Mouse (Mus musculus) CH12.LX (cell line): ENCODE measurements at regions not wholly inside any gene's neighbourhood (a gene's known extent, or its start where the extent isn't known, plus 50 kb on each side); places are given as distances from the start of the nearest gene placed in this dataset.

Source experiments
- DNase-seq: peaks from one replicate; pipeline ENCODE4 v3.0.0-alpha.2; 2013; ENCODE audit errors: extremely low read depth
- H3K27ac ChIP-seq: 2 replicates; pipeline ENCODE4 v1.5.1; 2012; ENCODE audit warnings: low read depth, mild to moderate bottlenecking, control low read depth, moderate library complexity; ENCODE audit not compliant: insufficient read depth
- H3K27me3 ChIP-seq: replicated peaks from 2 replicates; pipeline ENCODE3; 2012; ENCODE audit warnings: inconsistent platforms
- H3K36me3 ChIP-seq, 2 experiments: replicated peaks in 1 of 2; 2 replicates each; pipeline versions ENCODE3 to v1.6.1; 2012; ENCODE audit warnings: inconsistent platforms in 1 of 2, low read length in 1 of 2, mild to moderate bottlenecking in 1 of 2, mixed read lengths in 1 of 2, moderate library complexity in 1 of 2; ENCODE audit not compliant: control insufficient read depth in 1 of 2, insufficient read depth in 1 of 2
- H3K4me1 ChIP-seq, 2 experiments: 2 replicates each; pipeline ENCODE4 v1.6.1; 2012; ENCODE audit warnings: inconsistent platforms in 1 of 2, moderate library complexity in 1 of 2; ENCODE audit not compliant: insufficient read depth in 2 of 2, control insufficient read depth in 1 of 2
- H3K4me2 ChIP-seq: 2 replicates; pipeline ENCODE4 v1.6.1; 2012; ENCODE audit warnings: low read depth, mild to moderate bottlenecking, control low read depth; ENCODE audit not compliant: poor library complexity, insufficient read depth, severe bottlenecking
- H3K4me3 ChIP-seq, 3 experiments: fragments of 150-350 bp in 1 of 3; sonication (generic) in 1 of 3; replicated peaks in 1 of 3; 2 replicates each; pipeline versions ENCODE3 to v1.5.1; 2011 to 2012; ENCODE audit warnings: low read depth in 2 of 3, low read length in 2 of 3, mild to moderate bottlenecking in 2 of 3, moderate library complexity in 2 of 3, control low read depth in 1 of 3, improper control_type of control experiment in 1 of 3, inconsistent platforms in 1 of 3, mixed read lengths in 1 of 3; ENCODE audit not compliant: poor library complexity in 1 of 3
- H3K79me2 ChIP-seq: replicated peaks from 2 replicates; pipeline ENCODE4 v1.6.1; 2012; ENCODE audit warnings: mild to moderate bottlenecking, moderate library complexity; ENCODE audit not compliant: control insufficient read depth, poor library complexity, insufficient read depth, severe bottlenecking; ENCODE audit errors: extremely low read depth
- H3K9ac ChIP-seq: 2 replicates; pipeline ENCODE4 v1.6.1; 2012; ENCODE audit warnings: low read depth, mild to moderate bottlenecking, control low read depth, moderate library complexity; ENCODE audit not compliant: insufficient read depth
- H3K9me3 ChIP-seq: replicated peaks from 2 replicates; pipeline ENCODE3; 2012; ENCODE audit warnings: low read length, inconsistent platforms, mixed read lengths
- BHLHE40 ChIP-seq: IDR thresholded peaks from 2 replicates; pipeline ENCODE4 v1.6.1; 2011; ENCODE audit warnings: mild to moderate bottlenecking, low read depth, low read length, improper control_type of control experiment
- E2F4 ChIP-seq: IDR thresholded peaks from 2 replicates; pipeline ENCODE4 v1.6.1; 2011; ENCODE audit warnings: low read depth, low read length, improper control_type of control experiment; ENCODE audit not compliant: insufficient replicate concordance
- IRF4 ChIP-seq: IDR thresholded peaks from 2 replicates; pipeline ENCODE4 v1.6.1; 2014; ENCODE audit warnings: low read depth, mild to moderate bottlenecking, inconsistent platforms, low read length, improper control_type of control experiment
- KAT2A ChIP-seq: IDR thresholded peaks from 2 replicates; pipeline ENCODE4 v1.6.1; 2012; ENCODE audit warnings: low read length, improper control_type of control experiment, inconsistent platforms; ENCODE audit not compliant: insufficient replicate concordance
- MAX ChIP-seq: IDR thresholded peaks from 2 replicates; pipeline ENCODE4 v1.6.1; 2011; ENCODE audit warnings: low read length, improper control_type of control experiment
- MXI1 ChIP-seq: IDR thresholded peaks from 2 replicates; pipeline ENCODE4 v1.6.1; 2011; ENCODE audit warnings: mild to moderate bottlenecking, low read depth, low read length, improper control_type of control experiment
- POLR2A ChIP-seq: IDR thresholded peaks from 2 replicates; pipeline ENCODE4 v1.6.1; 2011; ENCODE audit warnings: low read depth, mild to moderate bottlenecking, improper control_type of control experiment, low read length
- RAD21 ChIP-seq: IDR thresholded peaks from 2 replicates; pipeline ENCODE4 v1.6.1; 2011; ENCODE audit warnings: low read depth, mild to moderate bottlenecking, low read length, improper control_type of control experiment, moderate library complexity
- RCOR1 ChIP-seq: conservative IDR thresholded peaks from 2 replicates; pipeline ENCODE4 v1.6.1; 2012; ENCODE audit warnings: low read depth, mild to moderate bottlenecking, inconsistent platforms, low read length, improper control_type of control experiment
- SMC3 ChIP-seq: IDR thresholded peaks from 2 replicates; pipeline ENCODE4 v1.6.1; 2011; ENCODE audit warnings: low read depth, low read length, improper control_type of control experiment
- TCF12 ChIP-seq: IDR thresholded peaks from 2 replicates; pipeline ENCODE4 v1.6.1; 2014; ENCODE audit warnings: low read depth, mild to moderate bottlenecking, inconsistent platforms, low read length, improper control_type of control experiment
- USF1 ChIP-seq: IDR thresholded peaks from 2 replicates; pipeline ENCODE4 v1.6.1; 2014; ENCODE audit warnings: low read depth, mild to moderate bottlenecking, inconsistent platforms, low read length, improper control_type of control experiment
- ZC3H11A ChIP-seq: IDR thresholded peaks from 2 replicates; pipeline ENCODE4 v1.6.1; 2012; ENCODE audit warnings: low read depth, mild to moderate bottlenecking, inconsistent platforms, low read length, improper control_type of control experiment
- ZMIZ1 ChIP-seq: IDR thresholded peaks from 2 replicates; pipeline ENCODE4 v1.6.1; 2012; ENCODE audit warnings: low read depth, mild to moderate bottlenecking, inconsistent platforms, low read length, improper control_type of control experiment
- ZNF384 ChIP-seq: IDR thresholded peaks from 2 replicates; pipeline ENCODE4 v1.6.1; 2012; ENCODE audit warnings: low read depth, low read length, improper control_type of control experiment, inconsistent platforms
- dilution Hi-C: fragments of 300-500 bp; cut with MboI; formaldehyde crosslinking; loops from 2 replicates; pipeline ENCODE4 v1.14.3; 2020; ENCODE audit warnings: low sequenced_read_pairs; ENCODE audit not compliant: extremely low pct_unique_long_range_greater_than_20kb, extremely low pct_ligation_motif_present
- in situ Hi-C: fragments of 300-500 bp; cut with MboI; formaldehyde crosslinking; loops from 3 replicates; pipeline ENCODE4 v1.14.3; 2019; ENCODE audit warnings: low sequenced_read_pairs, low pct_ligation_motif_present, low pct_unique_long_range_greater_than_20kb, mixed read lengths

DNA sequence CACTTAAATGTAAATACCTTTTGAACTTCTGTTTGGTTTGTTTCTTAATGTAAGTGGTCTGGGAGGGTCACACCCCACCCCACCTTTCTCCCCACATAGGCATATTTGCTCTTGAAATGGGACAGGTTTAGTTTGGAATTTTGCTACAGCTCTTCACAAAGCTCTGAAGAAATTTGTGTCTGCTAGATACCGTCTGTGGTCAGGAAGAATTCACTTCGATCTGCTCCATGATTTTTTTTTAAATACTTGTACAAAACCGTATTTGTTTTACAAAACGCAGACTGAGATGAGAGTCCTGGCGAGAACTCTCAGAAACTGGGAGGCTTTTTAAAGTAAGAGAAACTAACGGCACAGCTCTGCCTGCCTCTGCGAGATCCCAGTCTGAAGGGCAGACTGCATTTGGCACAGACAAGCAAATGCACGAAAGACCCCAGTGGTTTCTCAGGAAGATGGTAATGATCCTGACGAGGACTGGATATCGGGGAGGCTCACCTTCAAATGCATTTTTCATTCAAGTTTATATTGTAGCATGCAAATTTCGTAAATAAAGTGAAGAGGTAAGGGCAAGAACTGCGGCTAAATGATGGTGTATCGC lies 423.5 kb upstream of the Tbc1d2b start:
- H3K9ac ChIP-seq, result no peak overlapping the region
- no peak overlapping the region for H3K27ac ChIP-seq
- no peaks in the 10 kb centered on the region for H3K36me3 ChIP-seq
- H3K4me1 ChIP-seq, result no peaks in the 10 kb centered on the region
- DNase-seq, result no peak
- no peaks in the 10 kb centered on the region for H3K9me3 ChIP-seq
- H3K27me3 ChIP-seq, result no peaks in the 10 kb centered on the region
- H3K79me2 ChIP-seq, result no peaks in the 10 kb centered on the region
- dilution Hi-C loops, result no loop called here
- no peak for TF ChIP-seq MAX
- no peak for TF ChIP-seq POLR2A
- no peak for TF ChIP-seq KAT2A
- TF ChIP-seq BHLHE40, result no peak
- no peak for TF ChIP-seq TCF12
- TF ChIP-seq RCOR1, result no peak
- TF ChIP-seq E2F4, result no peak
- no peak for TF ChIP-seq ZNF384
- no peak for TF ChIP-seq SMC3
- TF ChIP-seq RAD21, result no peak
- no peak for TF ChIP-seq ZMIZ1
- no peak for TF ChIP-seq USF1
- TF ChIP-seq ZC3H11A, result no peak
- TF ChIP-seq, all 38 proteins: peak for 0
- in situ Hi-C loops, result no loop called here
- no peak overlapping the region for H3K4me2 ChIP-seq
- no peak overlapping the region for H3K4me3 ChIP-seq

DNA sequence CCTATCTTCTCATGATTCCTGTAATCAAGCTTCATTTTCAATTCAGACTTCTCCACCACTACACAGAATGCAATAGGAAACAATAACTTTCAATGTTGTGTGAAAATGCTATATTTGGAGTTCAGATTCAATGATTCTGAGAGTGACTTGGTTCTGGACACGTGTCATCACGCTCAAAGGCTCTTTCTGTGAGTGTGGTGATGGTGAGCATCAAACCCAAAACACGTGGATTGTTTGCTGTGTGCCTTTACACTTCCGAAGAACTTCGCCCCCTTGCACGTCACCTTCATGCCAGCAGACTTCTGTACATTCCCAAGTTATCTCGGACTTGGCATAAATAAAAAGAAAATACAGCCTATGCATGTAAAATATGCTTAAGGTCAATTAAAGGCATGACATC lies 425.1 kb upstream of the Tbc1d2b start:
- no peak overlapping the region for H3K4me2 ChIP-seq

More for the DNA sequence above, 425.1 kb upstream of the Tbc1d2b start:
- Histone ChIP-seq H3K4me1 (no peaks in the 10 kb centered on the region), H3K27me3 (no peaks in the 10 kb centered on the region), H3K27ac (no peak overlapping the region), H3K9ac (no peak overlapping the region), H3K79me2 (no peaks in the 10 kb centered on the region), H3K36me3 (no peaks in the 10 kb centered on the region), H3K4me3 (no peak overlapping the region), H3K9me3 (no peaks in the 10 kb centered on the region)
- in situ Hi-C loops, result no loop called here
- dilution Hi-C loops, result no loop called here
- DNase-seq, result no peak
- TF ChIP-seq SMC3 (no peak), IRF4 (no peak), MXI1 (no peak)
